Mouse (Mus musculus) erythroblast, adult 5-6 weeks (primary cell): ENCODE results near the gene Rnf113a2. TPM values are rescaled to one million over a fixed set of nuclear protein-coding genes. Genes with fewer than 3 reads are reported as not detected.

Experiments used
- total RNA-seq, 2 experiments: library from RNA; stranded (forward) in 1 of 2; stranded (reverse) in 1 of 2; fragments of 150-400 nt in 1 of 2; fragments of 200-764, 138-1000 nt in 1 of 2; gene quantifications; 2 replicates each; pipeline versions ENCODE4 v1.2.3 to v1.2.4; 2015 to 2017; ENCODE audit warnings: low replicate concordance in 2 of 2

The Rnf113a2 gene
- total RNA-seq, 2 experiments from 2014 or later, result 7.1 to 8.5 TPM

Other genes starting within 250 kb of the Rnf113a2 start
- 5.4 and 12.7 TPM in 2 replicates for gene Elmsan1, start 198.3 kb upstream of the Rnf113a2 start, total RNA-seq (2015; ENCODE audit: low replicate concordance)
- 8.0 and 11.4 TPM in 2 replicates for gene Elmsan1, start 198.3 kb upstream of the Rnf113a2 start, total RNA-seq (2017; ENCODE audit: low replicate concordance)
- gene Ptgr2, start 132.0 kb upstream of the Rnf113a2 start, total RNA-seq (2015; ENCODE audit: low replicate concordance), result 8.8 and 19.0 TPM in 2 replicates
- 7.5 and 14.4 TPM in 2 replicates for gene Ptgr2, start 132.0 kb upstream of the Rnf113a2 start, total RNA-seq (2017; ENCODE audit: low replicate concordance)
- gene Zfp410, start 100.3 kb upstream of the Rnf113a2 start, total RNA-seq (2015; ENCODE audit: low replicate concordance), result 20.2 and 28.4 TPM in 2 replicates
- 25.0 and 32.6 TPM in 2 replicates for gene Zfp410, start 100.3 kb upstream of the Rnf113a2 start, total RNA-seq (2017; ENCODE audit: low replicate concordance)
- 2.7 TPM in 1 of 2 replicates, not detected in the other for gene Coq6, start 55.5 kb upstream of the Rnf113a2 start, total RNA-seq (2015; ENCODE audit: low replicate concordance)
- gene Coq6, start 55.5 kb upstream of the Rnf113a2 start, total RNA-seq (2017; ENCODE audit: low replicate concordance), result 0.70 TPM in 1 of 2 replicates, not detected in the other
- gene Fam161b, start 55.4 kb upstream of the Rnf113a2 start, total RNA-seq (2015; ENCODE audit: low replicate concordance), result not detected in 2 replicates
- 0.14 and 0.43 TPM in 2 replicates for gene Fam161b, start 55.4 kb upstream of the Rnf113a2 start, total RNA-seq (2017; ENCODE audit: low replicate concordance)
- gene Entpd5, start 8.2 kb upstream of the Rnf113a2 start, total RNA-seq (2015; ENCODE audit: low replicate concordance), result 5.0 and 5.2 TPM in 2 replicates
- 4.9 and 6.3 TPM in 2 replicates for gene Entpd5, start 8.2 kb upstream of the Rnf113a2 start, total RNA-seq (2017; ENCODE audit: low replicate concordance)
- not detected in 2 replicates for gene Bbof1, start 8.1 kb upstream of the Rnf113a2 start, total RNA-seq (2015; ENCODE audit: low replicate concordance)
- gene Bbof1, start 8.1 kb upstream of the Rnf113a2 start, total RNA-seq (2017; ENCODE audit: low replicate concordance), result 0.26 and 0.84 TPM in 2 replicates
- 3.3 and 13.8 TPM in 2 replicates for gene Aldh6a1, start 33.8 kb downstream of the Rnf113a2 start, total RNA-seq (2015; ENCODE audit: low replicate concordance)
- 2.5 and 4.4 TPM in 2 replicates for gene Aldh6a1, start 33.8 kb downstream of the Rnf113a2 start, total RNA-seq (2017; ENCODE audit: low replicate concordance)
- 29.0 and 38.0 TPM in 2 replicates for gene Lin52, start 34.2 kb downstream of the Rnf113a2 start, total RNA-seq (2015; ENCODE audit: low replicate concordance)
- 11.7 and 16.3 TPM in 2 replicates for gene Lin52, start 34.2 kb downstream of the Rnf113a2 start, total RNA-seq (2017; ENCODE audit: low replicate concordance)
- not detected in 2 replicates for gene Vsx2, start 152.6 kb downstream of the Rnf113a2 start, total RNA-seq (2015; ENCODE audit: low replicate concordance)
- gene Vsx2, start 152.6 kb downstream of the Rnf113a2 start, total RNA-seq (2017; ENCODE audit: low replicate concordance), result not detected in 2 replicates
- 0.38 and 2.3 TPM in 2 replicates for gene Abcd4, start 200.2 kb downstream of the Rnf113a2 start, total RNA-seq (2015; ENCODE audit: low replicate concordance)
- 0.77 and 2.0 TPM in 2 replicates for gene Abcd4, start 200.2 kb downstream of the Rnf113a2 start, total RNA-seq (2017; ENCODE audit: low replicate concordance)
- not detected in 2 replicates for gene Vrtn, start 223.8 kb downstream of the Rnf113a2 start, total RNA-seq (2015; ENCODE audit: low replicate concordance)
- not detected in 2 replicates for gene Vrtn, start 223.8 kb downstream of the Rnf113a2 start, total RNA-seq (2017; ENCODE audit: low replicate concordance)